9 mouse cellular contexts compared by ENCODE assay signal in the genomic region with DNA sequence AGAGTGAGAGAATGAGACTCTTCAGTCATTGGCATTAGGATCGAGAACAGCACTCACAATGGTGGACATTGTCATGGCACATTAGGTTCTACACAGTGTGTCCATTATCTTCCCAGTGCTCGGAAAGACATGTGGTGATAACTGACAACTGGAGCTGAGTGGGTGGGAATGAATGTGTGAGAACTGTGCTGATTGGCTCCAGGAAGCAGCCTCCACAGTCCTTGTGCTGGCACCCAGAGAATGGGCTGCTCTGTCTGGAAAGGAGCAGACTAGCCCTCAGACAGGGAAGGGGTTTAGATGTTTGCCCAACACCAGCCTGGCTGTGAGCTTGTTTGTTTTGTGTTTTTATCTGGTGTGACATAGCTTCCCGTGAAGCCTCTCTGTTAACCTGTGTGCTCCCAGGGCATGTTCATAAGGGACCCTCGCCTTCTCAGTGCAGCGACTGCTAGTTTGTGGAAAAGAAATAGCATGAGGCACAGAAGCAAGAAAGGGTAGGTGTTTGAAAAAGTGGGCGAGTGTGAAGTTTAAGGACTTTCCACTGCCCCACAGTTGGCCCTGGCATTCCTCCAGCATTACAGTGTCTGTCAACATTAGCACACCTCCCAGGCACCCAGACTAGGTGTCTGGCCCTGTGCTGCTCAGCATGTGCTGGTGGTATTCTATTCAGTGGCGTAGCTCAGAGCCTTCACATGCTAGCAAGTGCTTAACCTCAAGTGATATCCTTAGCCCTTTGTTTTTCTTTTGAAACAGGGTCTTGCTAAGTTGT. TPM values are rescaled to one million over a fixed set of nuclear protein-coding genes. Genes with fewer than 3 reads are reported as not detected.
A peak's percentile ranks its signal among the peaks of the same experiment; 100 is the strongest.
DNase-seq lines count a peak whose midpoint lies in the region; ATAC-seq and TF ChIP-seq lines count a peak whose summit lies in the region.
"Had no signal": no experiment of that assay in that cellular context is flagged by ENCODE, and none has a peak within 500 bp of the region (broad histone marks: within the 10 kb centered on the region; RNA-seq: fewer than 3 reads in every experiment).

No protein-coding gene starts in this region.

- peak overlapping the region; percentile 53 for H3K27ac ChIP-seq in heart, embryonic 13.5 days (replicated peaks)
- no peak overlapping the region for H3K27ac ChIP-seq in intestine, embryonic 16.5 days (ENCODE audit: low read length)
- H3K27ac ChIP-seq in lung, postnatal 0 days (ENCODE audit: low read length) = no peak overlapping the region

- H3K4me2 ChIP-seq in heart, embryonic 13.5 days = no peak overlapping the region; the same call in 1 of the 2 replicates
- no peak overlapping the region for H3K4me2 ChIP-seq in intestine, embryonic 16.5 days (ENCODE audit: low read depth, low read length)
- H3K4me2 ChIP-seq in lung, postnatal 0 days (replicated peaks; ENCODE audit: low read depth, low read length) = no peak overlapping the region

- no peak overlapping the region for H3K9ac ChIP-seq in heart, embryonic 13.5 days
- no peak overlapping the region for H3K9ac ChIP-seq in intestine, embryonic 16.5 days (ENCODE audit: low read depth, low read length)
- H3K9ac ChIP-seq in lung, postnatal 0 days (replicated peaks; ENCODE audit: low read depth) = no peak overlapping the region

- no peaks in the 10 kb centered on the region for H3K27me3 ChIP-seq in heart, embryonic 13.5 days (replicated peaks)
- no peaks in the 10 kb centered on the region for H3K27me3 ChIP-seq in intestine, embryonic 16.5 days (replicated peaks; ENCODE audit: control insufficient read depth, insufficient read depth, low read length)
- H3K27me3 ChIP-seq in lung, postnatal 0 days (replicated peaks; ENCODE audit: insufficient read depth, low read length) = no peaks in the 10 kb centered on the region

- no peak for TF ChIP-seq POLR2A in brain, embryonic 14.5 days (IDR thresholded peaks at IDR 0.05; ENCODE audit: borderline replicate concordance, extremely low read depth, insufficient read depth, insufficient read length, poor library complexity, severe bottlenecking)

- no peaks in the 10 kb centered on the region for H3K36me3 ChIP-seq in heart, embryonic 13.5 days
- no peaks in the 10 kb centered on the region for H3K36me3 ChIP-seq in intestine, embryonic 16.5 days (ENCODE audit: control insufficient read depth, insufficient read depth, low read length)
- no peaks in the 10 kb centered on the region for H3K36me3 ChIP-seq in lung, postnatal 0 days (ENCODE audit: insufficient read depth, low read length)

- no peak for DNase-seq in heart, postnatal 36 days
- DNase-seq in brain, embryonic 14.5 days (ENCODE audit: low read depth) = peak; percentile 60
- DNase-seq in lung, postnatal 0 days (ENCODE audit: low spot score) = peak; percentile 47
- no peak for DNase-seq in gastrocnemius, postnatal 4 days (ENCODE audit: low spot score in 2 of 2)

- H3K9me3 ChIP-seq in heart, embryonic 13.5 days = no peaks in the 10 kb centered on the region
- no peaks in the 10 kb centered on the region for H3K9me3 ChIP-seq in intestine, embryonic 16.5 days (ENCODE audit: control insufficient read depth, low read length)
- no peaks in the 10 kb centered on the region for H3K9me3 ChIP-seq in lung, postnatal 0 days (ENCODE audit: low read length)
- H3K9me3 ChIP-seq: megakaryocyte, embryonic 14.5 days had no signal

- 24% methylated on average over 7 of the region's 7 CpGs for WGBS in heart, embryonic 13.5 days
- WGBS in intestine, embryonic 16.5 days = 59% methylated on average over 7 of the region's 7 CpGs
- WGBS in lung, postnatal 0 days = 44% methylated on average over 7 of the region's 7 CpGs

- TF ChIP-seq EP300 in lung, postnatal 0 days (IDR thresholded peaks at IDR 0.05) = no peak

- peaks cover 55% of the 10 kb centered on the region for H3K4me1 ChIP-seq in heart, embryonic 13.5 days
- no peaks in the 10 kb centered on the region for H3K4me1 ChIP-seq in intestine, embryonic 16.5 days (ENCODE audit: control insufficient read depth, insufficient read depth, low read length)
- H3K4me1 ChIP-seq in lung, postnatal 0 days (ENCODE audit: insufficient read depth, low read depth, low read length) = peaks cover 11% of the 10 kb centered on the region; the same call in 1 of the 2 replicates

- TF ChIP-seq CTCF in brain, embryonic 14.5 days (IDR thresholded peaks at IDR 0.05; ENCODE audit: borderline replicate concordance, extremely low read depth, insufficient read depth, insufficient read length) = no peak
- TF ChIP-seq CTCF in lung, postnatal 0 days (IDR thresholded peaks at IDR 0.05) = no peak

- peak; percentile 41; the same call in 1 of the 2 replicates for ATAC-seq in heart, embryonic 13.5 days (ENCODE audit: extremely low read depth, insufficient number of reproducible peaks, low FRiP score, low TSS enrichment)
- ATAC-seq in intestine, embryonic 16.5 days = peak; percentile 67
- peak; percentile 32 for ATAC-seq in lung, postnatal 0 days
- no peak for ATAC-seq in megakaryocyte, adult 5-6 weeks (ENCODE audit: poor library complexity, severe bottlenecking)
- ATAC-seq in monocyte, adult 5-6 weeks (replicated peaks; ENCODE audit: insufficient number of reproducible peaks, low FRiP score, low TSS enrichment, poor library complexity, severe bottlenecking) = no peak

- H3K4me3 ChIP-seq in heart, embryonic 13.5 days = no peak overlapping the region
- no peak overlapping the region for H3K4me3 ChIP-seq in intestine, embryonic 16.5 days (ENCODE audit: low read length)
- H3K4me3 ChIP-seq in lung, postnatal 0 days (ENCODE audit: low read depth, low read length) = no peak overlapping the region
- H3K4me3 ChIP-seq: megakaryocyte, embryonic 14.5 days had no signal

- intact Hi-C loops in heart, postnatal 36 days (cut with DNase I) = no loop called here

RNA-seq across cellular contexts. Expression of a gene that starts 51.4 kb away (rescaled TPM):
- 14.7 and 14.8 TPM in 2 replicates for polyA plus RNA-seq in heart, embryonic 13.5 days (2015; fragmentation: Nextera tagmentation; extraction: Ambion mirVana)
- total RNA-seq in heart, postnatal 36 days (2021) = 10 to 100 TPM; 17.0 to 19.8 TPM
- 34.6 and 47.3 TPM in 2 replicates for polyA plus RNA-seq in brain, embryonic 14.5 days (2012; rRNA removed)
- 12.1 and 12.2 TPM in 2 replicates for polyA plus RNA-seq in intestine, embryonic 16.5 days (2015; fragmentation: Nextera tagmentation; extraction: Ambion mirVana)
- polyA plus RNA-seq in lung, postnatal 0 days (2015; fragmentation: Nextera tagmentation; extraction: Ambion mirVana) = 15.8 and 17.8 TPM in 2 replicates
- 44.0 and 44.2 TPM in 2 replicates for total RNA-seq in megakaryocyte, adult 5-6 weeks (2015)
- total RNA-seq in megakaryocyte, adult 5-6 weeks (2017) = 23.2 and 36.3 TPM in 2 replicates
- total RNA-seq in gastrocnemius, postnatal 4 days (2021) = 10 to 100 TPM; 25.4 to 30.4 TPM
- total RNA-seq in monocyte, adult 5-6 weeks (2017) = 17.2 to 32.5 TPM (median 17.4 TPM) in 3 replicates

Comparison
In these comparisons a context has a peak if more than half of its experiments do, and no peak if none do; other contexts are left out.
1. ATAC-seq: peak in heart, embryonic 13.5 days (single experiment), intestine, embryonic 16.5 days (single experiment) and lung, postnatal 0 days (single experiment); none in megakaryocyte, adult 5-6 weeks (single experiment) and monocyte, adult 5-6 weeks (single experiment).
2. DNase-seq: peak in brain, embryonic 14.5 days (single experiment) and lung, postnatal 0 days (single experiment); none in heart, postnatal 36 days (0 of 2) and gastrocnemius, postnatal 4 days (0 of 2).